Mouse (Mus musculus) stomach, postnatal 0 days (tissue): ENCODE measurements at regions not wholly inside any gene's neighbourhood (a gene's known extent, or its start where the extent isn't known, plus 50 kb on each side); places are given as distances from the start of the nearest gene placed in this dataset.

Experiments used
- CTCF ChIP-seq: IDR thresholded peaks from 2 replicates; pipeline ENCODE4 v1.5.1; 2016; ENCODE audit warnings: antibody characterized with exemption, low read depth, mild to moderate bottlenecking, moderate library complexity
- EP300 ChIP-seq: optimal IDR thresholded peaks from 2 replicates; pipeline ENCODE3; 2016; ENCODE audit warnings: antibody characterized with exemption

GRCm38 (mm10) chr3:156418124-156418523, 143.5 kb upstream of the Negr1 start:
- no peak for TF ChIP-seq CTCF
- no peak for TF ChIP-seq EP300
